Comparison of ENCODE assay signal across 8 mouse cellular contexts in genomic region chr15:89059161-89059931, GRCm38 (mm10). TPM values are rescaled to one million over a fixed set of nuclear protein-coding genes. Genes with fewer than 3 reads are reported as not detected.
A peak's percentile ranks its signal among the peaks of the same experiment; 100 is the strongest.
DNase-seq lines count a peak whose midpoint lies in the region; ATAC-seq lines count a peak whose summit lies in the region.

Gene Panx2 (plus strand): TSS chr15:89059734.

- intact Hi-C loops in heart, postnatal 36 days (cut with DNase I): no loop called here

- H3K4me1 ChIP-seq in heart, embryonic 10.5 days: peaks cover 16% of the 10 kb centered on the region
- 0 out of 2 replicates have a peak, but pooled peaks cover 7% of the 10 kb centered on the region for H3K4me1 ChIP-seq in heart, embryonic 16.5 days (ENCODE audit: control insufficient read depth, insufficient read depth, low read length)
- H3K4me1 ChIP-seq in limb, embryonic 10.5 days: peaks cover 12% of the 10 kb centered on the region
- peaks cover 22% of the 10 kb centered on the region for H3K4me1 ChIP-seq in neural tube, embryonic 13.5 days (replicated peaks)

- peak within 1 kb of the TSS; percentile 87 for H3K4me2 ChIP-seq in heart, embryonic 16.5 days (ENCODE audit: low read depth, low read length)
- peak within 1 kb of the TSS; percentile 86 for H3K4me2 ChIP-seq in neural tube, embryonic 13.5 days

- no peak for DNase-seq in heart, embryonic 10.5 days (ENCODE audit: low spot score)
- no peak for DNase-seq in heart, postnatal 36 days
- peak; percentile 15 to 58 for DNase-seq in urinary bladder, postnatal 4 days (ENCODE audit: low spot score in 2 of 2)
- DNase-seq in urinary bladder, adult 18-20 months (ENCODE audit: low spot score in 2 of 2): no peak
- DNase-seq in limb, embryonic 10.5 days (ENCODE audit: low spot score): peak; percentile 61

- ATAC-seq in heart, embryonic 16.5 days (replicated peaks; ENCODE audit: extremely low read depth, insufficient read depth, low FRiP score): 0 out of 2 replicates have a peak, but pooled peaks have one; percentile 30
- peak; percentile 34 for ATAC-seq in neural tube, embryonic 13.5 days (ENCODE audit: low read depth)
- no peak for ATAC-seq in megakaryocyte progenitor cell, adult 5-6 weeks (replicated peaks; ENCODE audit: poor library complexity)

- H3K27ac ChIP-seq in heart, embryonic 10.5 days: peak within 1 kb of the TSS; percentile 89
- no peak within 1 kb of the TSS; the same call in 1 of the 2 replicates for H3K27ac ChIP-seq in heart, embryonic 16.5 days (ENCODE audit: low read length)
- peak within 1 kb of the TSS; percentile 82 for H3K27ac ChIP-seq in limb, embryonic 10.5 days
- H3K27ac ChIP-seq in neural tube, embryonic 13.5 days (replicated peaks): peak within 1 kb of the TSS; percentile 74

- peak within 1 kb of the TSS; percentile 78 for H3K4me3 ChIP-seq in heart, embryonic 10.5 days
- H3K4me3 ChIP-seq in heart, embryonic 16.5 days (ENCODE audit: low read length): peak within 1 kb of the TSS; percentile 68
- peak within 1 kb of the TSS; percentile 79 for H3K4me3 ChIP-seq in limb, embryonic 10.5 days
- peak within 1 kb of the TSS; percentile 65 for H3K4me3 ChIP-seq in neural tube, embryonic 13.5 days

- peaks cover 81% of the 10 kb centered on the region for H3K27me3 ChIP-seq in heart, embryonic 10.5 days (ENCODE audit: insufficient read depth, poor library complexity, severe bottlenecking)
- H3K27me3 ChIP-seq in heart, embryonic 16.5 days (ENCODE audit: control insufficient read depth, insufficient read depth, low read length): peaks cover 26% of the 10 kb centered on the region
- peaks cover 94% of the 10 kb centered on the region for H3K27me3 ChIP-seq in limb, embryonic 10.5 days (ENCODE audit: low read depth, poor library complexity, severe bottlenecking)
- peaks cover 62% of the 10 kb centered on the region for H3K27me3 ChIP-seq in neural tube, embryonic 13.5 days

- WGBS in heart, embryonic 10.5 days: 1% methylated on average over 55 of the region's 57 CpGs
- WGBS in heart, embryonic 16.5 days: under 1% methylated on average over 36 of the region's 57 CpGs
- 2% methylated on average over 45 of the region's 57 CpGs for WGBS in limb, embryonic 10.5 days
- under 1% methylated on average over 30 of the region's 57 CpGs for WGBS in neural tube, embryonic 13.5 days

- H3K36me3 ChIP-seq in heart, embryonic 10.5 days: peaks cover 11% of the 10 kb centered on the region; the same call in 1 of the 2 replicates
- H3K36me3 ChIP-seq in heart, embryonic 16.5 days (ENCODE audit: control insufficient read depth, insufficient read depth): 0 out of 2 replicates have a peak, but pooled peaks cover 2% of the 10 kb centered on the region
- no peaks in the 10 kb centered on the region for H3K36me3 ChIP-seq in limb, embryonic 10.5 days
- H3K36me3 ChIP-seq in neural tube, embryonic 13.5 days: no peaks in the 10 kb centered on the region

- no peaks in the 10 kb centered on the region for H3K9me3 ChIP-seq in heart, embryonic 10.5 days
- no peaks in the 10 kb centered on the region for H3K9me3 ChIP-seq in heart, embryonic 16.5 days (replicated peaks; ENCODE audit: control insufficient read depth, low read length)
- no peaks in the 10 kb centered on the region for H3K9me3 ChIP-seq in limb, embryonic 10.5 days (replicated peaks)
- no peaks in the 10 kb centered on the region for H3K9me3 ChIP-seq in neural tube, embryonic 13.5 days

- peak within 1 kb of the TSS; percentile 78 for H3K9ac ChIP-seq in heart, embryonic 16.5 days (ENCODE audit: low read length)
- peak within 1 kb of the TSS; percentile 80 for H3K9ac ChIP-seq in neural tube, embryonic 13.5 days

RNA-seq across cellular contexts. Expression of gene Panx2, which starts in this region (rescaled TPM):
- 1.8 and 1.9 TPM in 2 replicates for polyA plus RNA-seq in heart, embryonic 10.5 days (2016; fragmentation: Nextera tagmentation; extraction: Ambion mirVana)
- total RNA-seq in heart, postnatal 36 days (2021): 1 to 10 TPM; 1.3 to 1.7 TPM
- 1.3 and 1.4 TPM in 2 replicates for polyA plus RNA-seq in heart, embryonic 16.5 days (2015; fragmentation: Nextera tagmentation; extraction: Ambion mirVana)
- 0.09 and 0.44 TPM in 2 replicates for polyA plus RNA-seq in limb, embryonic 10.5 days (2016; fragmentation: Nextera tagmentation; extraction: Ambion mirVana)
- polyA plus RNA-seq in neural tube, embryonic 13.5 days (2015; fragmentation: Nextera tagmentation; extraction: Ambion mirVana): 2.8 and 3.4 TPM in 2 replicates
- not detected in 2 replicates for total RNA-seq in megakaryocyte progenitor cell, adult 5-6 weeks (2015)
- 0.20 TPM in 1 of 2 replicates, not detected in the other for total RNA-seq in megakaryocyte progenitor cell, adult 5-6 weeks (2017)

Comparison
In these comparisons a context has a peak if more than half of its experiments do, and no peak if none do; other contexts are left out.
1. DNase-seq: peak in urinary bladder, postnatal 4 days (2 of 2); none in heart, embryonic 10.5 days (single experiment), heart, postnatal 36 days (0 of 2) and urinary bladder, adult 18-20 months (0 of 2).
2. Peak in DNase-seq, H3K4me3 ChIP-seq and H3K27ac ChIP-seq in limb, embryonic 10.5 days; RNA of the gene not detected or under 1 TPM.
3. Peak in every context shown above with its lines, with median percentiles within 50 percentile points of each other: H3K4me3 ChIP-seq.